17 mouse cellular contexts compared by ENCODE assay signal in genomic region chrX:73568342-73568741, GRCm38 (mm10).
DNase-seq lines count a peak whose midpoint lies in the region; ATAC-seq lines count a peak whose summit lies in the region.
"Had no signal": no experiment of that assay in that cellular context is flagged by ENCODE, and none has a peak within 500 bp of the region (broad histone marks: within the 10 kb centered on the region; RNA-seq: fewer than 3 reads in every experiment).

No protein-coding gene starts in this region.

- no peak overlapping the region for H3K9ac ChIP-seq in heart, embryonic 12.5 days
- no peak overlapping the region for H3K9ac ChIP-seq in liver, embryonic 16.5 days (ENCODE audit: low read depth, low read length)
- H3K9ac ChIP-seq: embryonic facial prominence, embryonic 13.5 days; hindbrain, embryonic 12.5 days; midbrain, embryonic 13.5 days had no signal

- no peak for ATAC-seq in heart, embryonic 12.5 days (ENCODE audit: insufficient number of reproducible peaks, low FRiP score)
- peak; percentile 55; the same call in 1 of the 2 replicates for ATAC-seq in liver, embryonic 16.5 days (ENCODE audit: low read depth)
- ATAC-seq: intestine, postnatal 0 days; lung, postnatal 0 days; midbrain, embryonic 13.5 days had no signal

- 0 out of 2 replicates have a peak overlapping the region, but pooled peaks have one; percentile 7 for H3K27ac ChIP-seq in heart, embryonic 12.5 days (ENCODE audit: poor library complexity, severe bottlenecking)
- no peak overlapping the region for H3K27ac ChIP-seq in liver, embryonic 16.5 days (ENCODE audit: low read length)
- H3K27ac ChIP-seq in macrophage: 0 out of 2 replicates have a peak overlapping the region, but pooled peaks have one; percentile 75
- H3K27ac ChIP-seq: embryonic facial prominence, embryonic 13.5 days; hindbrain, embryonic 12.5 days; midbrain, embryonic 13.5 days had no signal

- no peak for DNase-seq in heart, adult 9 months (ENCODE audit: low spot score in 2 of 2)
- DNase-seq in liver (no peak), NIH3T3 (ENCODE audit: low read depth) (peak; percentile 44)
- DNase-seq in left cerebral cortex, postnatal 10 days (ENCODE audit: extremely low spot score in 1 of 2, low spot score in 2 of 2): no peak
- no peak for DNase-seq in cerebellum, adult 18-20 months
- DNase-seq: adrenal gland, postnatal 14 days; cerebellum, postnatal 25 days; right cerebral cortex, postnatal 25 days; thymus, adult 18-20 months had no signal

- H3K79me2 ChIP-seq in macrophage (ENCODE audit: inconsistent target): no peaks in the 10 kb centered on the region

- H3K4me1 ChIP-seq in heart, embryonic 12.5 days (replicated peaks): peaks cover 8% of the 10 kb centered on the region; the same call in 1 of the 2 replicates
- peaks cover 7% of the 10 kb centered on the region for H3K4me1 ChIP-seq in liver, embryonic 16.5 days (ENCODE audit: control insufficient read depth, low read depth, low read length)
- H3K4me1 ChIP-seq: embryonic facial prominence, embryonic 13.5 days; hindbrain, embryonic 12.5 days; midbrain, embryonic 13.5 days had no signal

- H3K36me3 ChIP-seq in heart, embryonic 12.5 days: no peaks in the 10 kb centered on the region
- no peaks in the 10 kb centered on the region for H3K36me3 ChIP-seq in liver, embryonic 16.5 days (ENCODE audit: control insufficient read depth, insufficient read depth)
- no peaks in the 10 kb centered on the region for H3K36me3 ChIP-seq in macrophage (ENCODE audit: inconsistent target)
- H3K36me3 ChIP-seq: embryonic facial prominence, embryonic 13.5 days; hindbrain, embryonic 12.5 days; midbrain, embryonic 13.5 days had no signal

- H3K4me3 ChIP-seq in heart, embryonic 12.5 days: no peak overlapping the region
- no peak overlapping the region for H3K4me3 ChIP-seq in liver, embryonic 16.5 days (ENCODE audit: low read depth, low read length)
- no peak overlapping the region for H3K4me3 ChIP-seq in macrophage (ENCODE audit: inconsistent target)
- H3K4me3 ChIP-seq: embryonic facial prominence, embryonic 13.5 days; hindbrain, embryonic 12.5 days; midbrain, embryonic 13.5 days had no signal

- peaks cover 31% of the 10 kb centered on the region for H3K27me3 ChIP-seq in heart, embryonic 12.5 days (replicated peaks)
- H3K27me3 ChIP-seq in liver, embryonic 16.5 days (ENCODE audit: control insufficient read depth, insufficient read depth, low read depth, low read length): no peaks in the 10 kb centered on the region; the same call in 1 of the 2 replicates
- H3K27me3 ChIP-seq: hindbrain, embryonic 12.5 days; midbrain, embryonic 13.5 days had no signal

- no peak overlapping the region for H3K4me2 ChIP-seq in heart, embryonic 12.5 days
- H3K4me2 ChIP-seq in liver, embryonic 16.5 days (ENCODE audit: low read depth, low read length): no peak overlapping the region
- H3K4me2 ChIP-seq: embryonic facial prominence, embryonic 13.5 days; hindbrain, embryonic 12.5 days; midbrain, embryonic 13.5 days had no signal

- intact Hi-C loops in left cerebral cortex, postnatal 10 days (cut with DNase I): no loop called here

- H3K9me3 ChIP-seq in heart, embryonic 12.5 days (replicated peaks): no peaks in the 10 kb centered on the region
- no peaks in the 10 kb centered on the region for H3K9me3 ChIP-seq in liver, embryonic 16.5 days (replicated peaks; ENCODE audit: control insufficient read depth, low read length)
- H3K9me3 ChIP-seq: embryonic facial prominence, embryonic 13.5 days; hindbrain, embryonic 12.5 days; midbrain, embryonic 13.5 days had no signal

- 34% methylated on average over 1 of the region's 1 CpGs for WGBS in heart, embryonic 12.5 days
- WGBS in liver, embryonic 16.5 days (ENCODE audit: insufficient replicate concordance): 63% methylated on average over 1 of the region's 1 CpGs
- 80% methylated on average over 1 of the region's 1 CpGs for WGBS in macrophage (ENCODE audit: missing documents)
